Mouse (Mus musculus): ENCODE data around the gene Ltv1.

Gene Ltv1

GRCm38 (mm10) chr10:13192731-13193351 is at the start of gene Ltv1:
Ltv1 (minus strand) TSS chr10:13193168.
- peak; percentile 97 for DNase-seq

GRCm38 (mm10) chr10:13240431-13240830 is 47.5 kb upstream of the Ltv1 start:
- no peak for DNase-seq

- no peak for DNase-seq
These were observed 45.2 kb upstream of the Ltv1 start for GRCm38 (mm10) chr10:13238188-13238587.

GRCm38 (mm10) chr10:13236866-13237265 is 43.9 kb upstream of the Ltv1 start:
- DNase-seq: no peak

- DNase-seq: no peak
These were observed 41.5 kb upstream of the Ltv1 start for GRCm38 (mm10) chr10:13234503-13234902.

- no peak for DNase-seq
These were observed 41.0 kb upstream of the Ltv1 start for GRCm38 (mm10) chr10:13233941-13234340.

- DNase-seq: no peak
These were observed 40.2 kb upstream of the Ltv1 start for GRCm38 (mm10) chr10:13233143-13233622.

GRCm38 (mm10) chr10:13232443-13233142 is 39.6 kb upstream of the Ltv1 start:
- no peak for DNase-seq

GRCm38 (mm10) chr10:13230716-13231115 is 37.7 kb upstream of the Ltv1 start:
- no peak for DNase-seq

- DNase-seq: no peak
These were observed 32.6 kb upstream of the Ltv1 start for GRCm38 (mm10) chr10:13225377-13226063.

- DNase-seq: no peak
These were observed 29.2 kb upstream of the Ltv1 start for GRCm38 (mm10) chr10:13222135-13222534.

- no peak for DNase-seq
These were observed 27.1 kb upstream of the Ltv1 start for GRCm38 (mm10) chr10:13220061-13220460.

- no peak for DNase-seq
These were observed 21.0 kb upstream of the Ltv1 start for GRCm38 (mm10) chr10:13213956-13214355.

- no peak for DNase-seq
These were observed 19.9 kb upstream of the Ltv1 start for GRCm38 (mm10) chr10:13212829-13213228.

GRCm38 (mm10) chr10:13212326-13212725 is 19.4 kb upstream of the Ltv1 start:
- DNase-seq: no peak

GRCm38 (mm10) chr10:13209930-13210637 is 17.1 kb upstream of the Ltv1 start:
- DNase-seq: no peak

GRCm38 (mm10) chr10:13209506-13209905 is 16.5 kb upstream of the Ltv1 start:
- DNase-seq: no peak

GRCm38 (mm10) chr10:13209061-13209460 is 16.1 kb upstream of the Ltv1 start:
- DNase-seq: no peak

GRCm38 (mm10) chr10:13201741-13202293 is 8.8 kb upstream of the Ltv1 start:
- no peak for DNase-seq

- DNase-seq: no peak
These were observed 7.9 kb upstream of the Ltv1 start for GRCm38 (mm10) chr10:13200862-13201261.

GRCm38 (mm10) chr10:13199234-13199633 is 6.3 kb upstream of the Ltv1 start:
- DNase-seq: no peak

- DNase-seq: no peak
These were observed 4.0 kb upstream of the Ltv1 start for GRCm38 (mm10) chr10:13196872-13197507.

Measured in kidney, postnatal 14 days (tissue).